Mouse (Mus musculus) limb, embryonic 14.5 days (tissue): Measurements from ENCODE around the gene Ppp1r1c. TPM values are rescaled to one million over a fixed set of nuclear protein-coding genes. Genes with fewer than 3 reads are reported as not detected.
"Not testable (repeated sequence)": the region's sequence is repeated elsewhere in the genome, so short reads cannot be mapped to it uniquely, and the experiment has no call there.

ENCODE experiments used
- ATAC-seq: fragments of 200-750 bp; cut with Nextera tagmentation; 2 replicates; pipeline ENCODE4 v1.8.0; 2017; ENCODE audit warnings: low read depth, moderate number of reproducible peaks, moderate TSS enrichment; ENCODE audit not compliant: low FRiP score
- DNase-seq: peaks from one replicate; pipeline ENCODE4 v3.0.0-alpha.2; 2015; ENCODE audit warnings: low spot score
- H3K27ac ChIP-seq: fragments of 300-500 bp; sonication (generic); replicated peaks from 2 replicates; pipeline ENCODE4 v1.5.1; 2014; ENCODE audit warnings: low read depth, mild to moderate bottlenecking, low read length, moderate library complexity, mixed read lengths
- H3K27me3 ChIP-seq: fragments of 300-500 bp; sonication (generic); 2 replicates; pipeline ENCODE4 v1.6.1; 2014; ENCODE audit warnings: low read length, mixed read lengths; ENCODE audit not compliant: control insufficient read depth, insufficient read depth
- H3K36me3 ChIP-seq: fragments of 300-500 bp; sonication (generic); 2 replicates; pipeline ENCODE4 v1.6.1; 2014; ENCODE audit warnings: mild to moderate bottlenecking, low read length, moderate library complexity, mixed read lengths; ENCODE audit not compliant: control insufficient read depth, insufficient read depth
- H3K4me1 ChIP-seq: fragments of 300-500 bp; sonication (generic); 2 replicates; pipeline ENCODE4 v1.6.1; 2014; ENCODE audit warnings: antibody characterized with exemption, low read length, mixed read lengths; ENCODE audit not compliant: control insufficient read depth, insufficient read depth
- H3K4me2 ChIP-seq: fragments of 300-500 bp; sonication (generic); replicated peaks from 2 replicates; pipeline ENCODE4 v1.6.1; 2014; ENCODE audit warnings: low read depth, mild to moderate bottlenecking, low read length, moderate library complexity; ENCODE audit not compliant: severe bottlenecking
- H3K4me3 ChIP-seq: fragments of 300-500 bp; sonication (generic); replicated peaks from 2 replicates; pipeline ENCODE4 v1.5.1; 2014; ENCODE audit warnings: low read length
- H3K9ac ChIP-seq: fragments of 300-500 bp; sonication (generic); 2 replicates; pipeline ENCODE4 v1.6.1; 2014; ENCODE audit warnings: mild to moderate bottlenecking, low read depth, low read length, moderate library complexity; ENCODE audit not compliant: severe bottlenecking
- H3K9me3 ChIP-seq: fragments of 300-500 bp; sonication (generic); 2 replicates; pipeline ENCODE4 v1.6.1; 2016; ENCODE audit warnings: low read length; ENCODE audit not compliant: control insufficient read depth
- POLR2A ChIP-seq: fragments of 200-500 bp; IDR thresholded peaks from 2 replicates; pipeline ENCODE4 v1.8.0; 2012; ENCODE audit warnings: inconsistent platforms, mild to moderate bottlenecking, moderate library complexity, borderline replicate concordance; ENCODE audit not compliant: insufficient read depth, insufficient read length; ENCODE audit errors: extremely low read depth
- WGBS: fragments of 180-500 bp; shearing (Covaris S2); extraction: QIAGEN DNeasy Blood & Tissue Kit; methylation state at CpG from one replicate; pipeline ENCODE4 v1.1.7; 2014; 5-methylcytosine and 5-hydroxymethylcytosine counted together
- polyA plus RNA-seq, 2 experiments: library from polyadenylated mRNA; depleted of rRNA in 1 of 2; stranded (reverse) in 1 of 2; unstranded in 1 of 2; fragments of >200 nt; fragmentation: Nextera tagmentation in 1 of 2; extraction: Ambion mirVana in 1 of 2; gene quantifications; 2 replicates each; pipeline versions ENCODE4 v1.2.1 to v1.2.3; 2012 to 2014

Gene Ppp1r1c
- polyA plus RNA-seq, 2 experiments: 0.08 to 0.12 TPM

DNA sequence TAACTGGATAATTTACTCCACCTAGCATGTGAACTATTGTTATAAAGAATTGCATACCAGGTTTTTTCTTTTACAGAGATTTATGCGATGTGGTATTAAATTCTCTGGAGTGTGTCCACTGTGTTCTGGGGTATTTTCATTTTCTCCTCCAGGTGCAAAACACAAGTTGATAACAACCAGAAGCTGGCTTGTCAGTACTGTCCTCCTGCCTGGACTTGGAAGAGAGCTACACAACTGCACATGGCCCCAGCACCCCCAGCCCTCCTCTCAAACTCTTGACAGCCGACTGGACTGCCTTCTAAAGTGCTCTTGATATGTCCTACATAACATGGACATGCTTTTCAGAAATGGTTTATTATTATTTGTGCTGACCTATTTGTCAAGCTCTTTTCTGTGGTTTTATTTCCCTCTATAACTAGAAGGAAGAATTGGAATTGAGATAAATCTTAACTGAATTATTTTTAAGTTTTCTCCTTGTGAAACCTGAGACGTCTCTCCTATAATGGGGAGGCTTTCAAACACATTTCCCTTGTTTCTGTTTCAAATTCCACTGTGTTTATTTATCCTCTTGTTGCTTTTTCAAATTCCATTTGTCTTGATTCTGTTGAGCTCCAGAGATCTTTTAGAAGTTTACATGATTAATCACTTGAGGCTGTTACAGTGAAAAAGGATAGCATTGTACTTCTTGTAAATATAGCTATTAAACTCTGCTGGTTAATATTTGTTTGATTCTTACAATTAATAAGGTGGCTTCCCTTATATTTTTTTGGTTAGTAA lies 108.3 kb downstream of the Ppp1r1c start:
- 45% methylated on average over 3 of the region's 3 CpGs for WGBS
- no peaks in the 10 kb centered on the region for H3K4me1 ChIP-seq
- no peak for TF ChIP-seq POLR2A
- no peak overlapping the region for H3K4me2 ChIP-seq
- no peaks in the 10 kb centered on the region for H3K27me3 ChIP-seq
- H3K9me3 ChIP-seq: no peaks in the 10 kb centered on the region
- no peak overlapping the region for H3K27ac ChIP-seq
- H3K4me3 ChIP-seq: no peak overlapping the region
- ATAC-seq (no peak), DNase-seq (no peak)
- H3K36me3 ChIP-seq: no peaks in the 10 kb centered on the region
- H3K9ac ChIP-seq: no peak overlapping the region

DNA sequence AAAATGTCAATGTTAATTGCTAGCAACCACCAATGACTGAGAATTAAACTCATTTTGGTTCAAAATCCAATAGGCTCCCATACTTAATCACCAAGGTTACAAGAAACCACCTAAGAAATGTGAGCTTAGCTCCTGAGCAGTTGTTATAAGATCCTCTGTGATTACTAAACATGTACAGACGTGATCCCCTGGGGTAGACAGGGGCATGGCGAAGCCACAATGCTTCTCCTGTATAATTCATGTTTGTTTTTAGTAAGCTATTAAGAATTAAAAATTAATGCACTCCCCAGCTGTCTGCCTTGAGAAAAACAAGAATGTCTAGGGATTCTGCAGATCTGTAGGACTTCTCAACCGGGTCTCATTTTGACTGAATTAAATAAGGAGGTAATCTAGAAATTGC lies 112.0 kb downstream of the Ppp1r1c start:
- DNase-seq (no peak), ATAC-seq (no peak)
- Histone ChIP-seq H3K36me3 (no peaks in the 10 kb centered on the region), H3K27ac (no peak overlapping the region), H3K27me3 (no peaks in the 10 kb centered on the region), H3K4me2 (no peak overlapping the region), H3K4me1 (no peaks in the 10 kb centered on the region), H3K9me3 (no peaks in the 10 kb centered on the region), H3K9ac (no peak overlapping the region), H3K4me3 (no peak overlapping the region)
- no peak for TF ChIP-seq POLR2A
- 61% methylated on average over 3 of the region's 3 CpGs for WGBS

GRCm38 (mm10) chr2:79825853-79826252 lies 118.3 kb downstream of the Ppp1r1c start:
- Histone ChIP-seq H3K36me3 (no peaks in the 10 kb centered on the region), H3K4me2 (no peak overlapping the region), H3K27ac (no peak overlapping the region), H3K9me3 (no peaks in the 10 kb centered on the region), H3K27me3 (no peaks in the 10 kb centered on the region), H3K9ac (no peak overlapping the region), H3K4me3 (no peak overlapping the region), H3K4me1 (no peaks in the 10 kb centered on the region)
- ATAC-seq (no peak), DNase-seq (no peak)
- TF ChIP-seq POLR2A: no peak
- WGBS: 45% methylated on average over 4 of the region's 4 CpGs

DNA sequence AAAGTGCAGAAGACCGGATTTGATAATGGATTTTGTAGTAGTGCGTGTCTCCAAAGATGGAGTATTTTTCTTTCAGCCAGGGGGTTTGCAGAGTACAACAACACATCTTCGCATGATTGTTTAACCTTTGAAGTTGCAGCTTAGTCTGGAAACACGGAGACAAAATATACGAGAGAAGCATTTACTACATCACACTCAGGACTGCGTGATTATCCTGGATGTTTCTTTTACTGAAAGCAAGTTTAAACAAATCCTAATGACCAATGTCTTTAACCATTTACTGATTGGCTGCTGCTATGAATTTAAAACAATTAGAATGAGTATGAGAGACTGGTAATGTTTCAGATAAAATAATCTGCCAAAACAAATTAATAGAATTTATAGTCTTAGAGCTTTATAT lies 131.5 kb downstream of the Ppp1r1c start:
- Histone ChIP-seq H3K4me2 (no peak overlapping the region), H3K4me3 (no peak overlapping the region), H3K4me1 (no peaks in the 10 kb centered on the region), H3K9ac (no peak overlapping the region), H3K36me3 (no peaks in the 10 kb centered on the region), H3K27ac (no peak overlapping the region), H3K27me3 (no peaks in the 10 kb centered on the region), H3K9me3 (no peaks in the 10 kb centered on the region)
- no peak for ATAC-seq
- TF ChIP-seq POLR2A: no peak
- no peak for DNase-seq
- WGBS: 70% methylated on average over 6 of the region's 6 CpGs

DNA sequence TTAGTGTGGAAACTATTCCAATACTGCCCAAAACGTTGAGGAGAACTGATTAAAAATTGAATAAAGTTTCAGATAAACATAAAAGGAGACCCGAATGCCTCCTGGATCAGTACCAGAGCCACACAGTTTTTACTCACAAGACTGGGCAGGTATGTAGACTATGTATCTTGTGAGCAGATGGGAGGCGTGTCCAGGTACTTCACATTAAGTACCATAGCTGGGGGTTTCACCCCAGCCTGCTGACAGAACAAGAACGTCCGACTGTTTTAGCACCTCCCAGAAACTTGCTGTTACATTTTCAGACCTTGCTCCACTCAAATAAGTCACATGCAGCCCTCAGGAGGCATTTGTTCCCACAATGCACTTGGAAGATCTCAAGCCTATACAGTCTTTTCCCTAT lies 131.9 kb downstream of the Ppp1r1c start:
- Histone ChIP-seq H3K27ac (no peak overlapping the region), H3K9me3 (no peaks in the 10 kb centered on the region), H3K4me1 (no peaks in the 10 kb centered on the region), H3K4me3 (no peak overlapping the region), H3K9ac (no peak overlapping the region), H3K27me3 (no peaks in the 10 kb centered on the region), H3K36me3 (no peaks in the 10 kb centered on the region), H3K4me2 (no peak overlapping the region)
- no peak for TF ChIP-seq POLR2A
- DNase-seq: no peak
- WGBS: 56% methylated on average over 5 of the region's 5 CpGs
- ATAC-seq: no peak

DNA sequence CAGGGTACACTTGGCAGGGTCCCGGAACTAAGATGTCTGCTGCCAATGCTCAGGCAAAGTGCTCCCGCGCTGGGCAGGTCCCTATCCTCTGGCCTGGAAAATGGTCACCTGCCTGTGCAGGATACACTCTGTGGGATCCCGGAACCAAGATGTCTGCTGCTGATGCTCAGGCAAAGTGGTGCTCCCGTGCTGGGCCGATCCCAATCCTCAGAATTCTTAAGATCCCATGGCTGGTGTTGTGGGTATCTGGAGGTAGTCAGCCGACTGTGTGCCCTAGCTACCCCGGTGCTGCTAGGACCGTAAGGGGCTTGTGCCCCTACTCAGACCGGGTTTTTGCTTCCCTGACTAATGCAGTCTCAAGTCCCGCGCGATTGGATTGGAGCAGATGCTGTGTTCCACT lies 139.8 kb downstream of the Ppp1r1c start:
- 81% methylated on average over 13 of the region's 13 CpGs for WGBS
- not testable (repeated sequence) for ATAC-seq, DNase-seq, H3K4me3 ChIP-seq, H3K36me3 ChIP-seq, H3K27me3 ChIP-seq, H3K4me2 ChIP-seq, H3K27ac ChIP-seq, H3K9ac ChIP-seq, H3K4me1 ChIP-seq, H3K9me3 ChIP-seq
